Mouse (Mus musculus) cerebellum, adult 2 months (tissue): ENCODE measurements around the gene Entpd2.

ENCODE experiments used
- CTCF ChIP-seq: fragments of 200-500 bp; IDR thresholded peaks from 2 replicates; pipeline ENCODE4 v1.5.1; 2011; ENCODE audit warnings: low read depth, mild to moderate bottlenecking, control low read depth, low read length, moderate library complexity, borderline replicate concordance; ENCODE audit not compliant: insufficient read depth
- POLR2A ChIP-seq: fragments of 200-500 bp; IDR thresholded peaks from 2 replicates; pipeline ENCODE4 v1.6.1; 2011; ENCODE audit warnings: low read length, control low read depth, borderline replicate concordance; ENCODE audit not compliant: insufficient read depth

DNA sequence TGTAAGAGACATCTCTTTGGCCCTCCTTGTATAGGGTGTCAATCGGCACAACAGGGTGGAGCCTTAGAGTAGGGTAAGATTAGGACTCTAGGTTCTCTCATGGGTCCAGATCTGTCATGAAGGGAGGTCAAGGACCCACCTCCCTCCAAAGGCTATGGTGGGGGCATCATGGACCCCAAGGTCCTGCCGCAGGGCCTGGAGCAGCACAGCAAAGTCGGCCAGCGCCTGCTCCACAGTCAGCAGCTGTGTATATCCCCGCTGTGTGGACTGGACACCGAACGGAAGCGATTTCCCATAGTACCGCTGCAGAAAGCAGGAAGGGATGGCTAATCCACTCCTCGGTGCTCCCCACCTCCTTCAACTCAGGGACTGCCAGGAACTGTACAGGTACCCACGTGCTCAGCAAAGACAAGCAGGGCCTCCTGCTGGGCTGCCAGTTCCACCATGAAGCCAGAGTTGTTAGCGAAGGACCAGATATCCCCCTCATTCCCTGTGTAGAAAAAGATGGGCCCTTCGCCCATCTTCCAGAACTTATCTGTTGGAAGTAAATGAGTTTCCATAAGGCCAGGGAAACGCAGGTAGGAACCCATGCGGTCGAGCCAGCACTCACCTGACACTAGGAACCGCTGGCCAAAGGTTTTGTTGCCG is 40.1 kb upstream of the Entpd2 start:
- TF ChIP-seq POLR2A: no peak
- TF ChIP-seq CTCF: no peak
